Mouse (Mus musculus): ENCODE data around the gene Zfpm1.

Gene Zfpm1

GRCm38 (mm10) chr8:122342806-122343209 lies 60.9 kb downstream of the Zfpm1 start:
- in situ Hi-C loops (cut with MboI, MseI): no loop called here

- in situ Hi-C loops (cut with MboI, MseI): no loop called here
These were observed 61.4 kb downstream of the Zfpm1 start for GRCm38 (mm10) chr8:122343341-122343740.

- in situ Hi-C loops (cut with MboI, MseI): no loop called here
These were observed 61.8 kb downstream of the Zfpm1 start for GRCm38 (mm10) chr8:122343758-122344157.

- in situ Hi-C loops (cut with MboI, MseI): no loop called here
These were observed 62.3 kb downstream of the Zfpm1 start for GRCm38 (mm10) chr8:122344219-122344618.

DNA sequence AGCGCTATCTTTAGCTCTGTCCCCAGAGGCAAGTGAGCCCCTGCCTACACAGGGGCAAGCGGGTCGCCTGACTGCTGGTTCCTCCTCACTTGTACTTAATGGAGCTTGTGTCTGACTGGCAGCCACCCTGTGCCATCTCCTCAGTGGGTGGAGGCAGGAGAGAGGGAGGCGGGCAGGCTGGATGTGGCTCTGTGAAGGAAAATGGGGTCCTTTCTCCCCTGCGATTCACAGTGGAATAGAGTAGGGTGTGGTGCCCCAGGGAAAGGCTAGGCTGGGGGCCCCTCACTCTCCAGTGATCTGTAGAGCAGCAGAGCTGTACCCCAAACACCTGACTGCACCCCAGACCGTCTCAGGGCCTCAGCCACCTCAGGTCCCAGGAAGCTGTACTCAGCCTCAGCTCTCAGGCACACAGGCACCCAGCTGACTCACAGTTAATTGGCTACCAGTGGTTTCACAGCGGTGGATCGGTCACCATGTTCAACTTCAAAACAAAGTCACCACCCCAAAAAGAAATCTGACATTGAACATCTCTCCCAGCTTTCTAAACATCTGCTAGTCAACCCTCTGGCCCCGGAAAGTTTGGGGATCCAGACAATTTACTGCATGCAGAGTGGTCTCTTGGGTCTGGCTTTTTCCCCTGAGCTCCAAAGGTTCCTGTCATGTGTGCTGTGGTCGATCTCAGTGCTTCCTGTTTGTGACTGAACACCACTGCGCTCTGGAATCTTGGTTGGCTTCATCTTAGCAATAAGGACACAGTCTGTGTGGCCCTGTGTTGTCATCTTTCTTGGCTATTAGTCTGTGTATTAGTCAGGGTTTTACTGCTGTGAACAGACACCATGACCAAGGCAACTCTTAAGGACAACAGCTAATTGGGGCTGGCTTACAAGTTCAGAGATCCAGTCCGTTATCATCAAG lies 63.5 kb downstream of the Zfpm1 start:
- in situ Hi-C loops (cut with MboI, MseI): no loop called here

- in situ Hi-C loops (cut with MboI, MseI): no loop called here
These were observed 66.0 kb downstream of the Zfpm1 start for GRCm38 (mm10) chr8:122347811-122348552.

- in situ Hi-C loops (cut with MboI, MseI): no loop called here
These were observed 67.7 kb downstream of the Zfpm1 start for GRCm38 (mm10) chr8:122349357-122350297.

DNA sequence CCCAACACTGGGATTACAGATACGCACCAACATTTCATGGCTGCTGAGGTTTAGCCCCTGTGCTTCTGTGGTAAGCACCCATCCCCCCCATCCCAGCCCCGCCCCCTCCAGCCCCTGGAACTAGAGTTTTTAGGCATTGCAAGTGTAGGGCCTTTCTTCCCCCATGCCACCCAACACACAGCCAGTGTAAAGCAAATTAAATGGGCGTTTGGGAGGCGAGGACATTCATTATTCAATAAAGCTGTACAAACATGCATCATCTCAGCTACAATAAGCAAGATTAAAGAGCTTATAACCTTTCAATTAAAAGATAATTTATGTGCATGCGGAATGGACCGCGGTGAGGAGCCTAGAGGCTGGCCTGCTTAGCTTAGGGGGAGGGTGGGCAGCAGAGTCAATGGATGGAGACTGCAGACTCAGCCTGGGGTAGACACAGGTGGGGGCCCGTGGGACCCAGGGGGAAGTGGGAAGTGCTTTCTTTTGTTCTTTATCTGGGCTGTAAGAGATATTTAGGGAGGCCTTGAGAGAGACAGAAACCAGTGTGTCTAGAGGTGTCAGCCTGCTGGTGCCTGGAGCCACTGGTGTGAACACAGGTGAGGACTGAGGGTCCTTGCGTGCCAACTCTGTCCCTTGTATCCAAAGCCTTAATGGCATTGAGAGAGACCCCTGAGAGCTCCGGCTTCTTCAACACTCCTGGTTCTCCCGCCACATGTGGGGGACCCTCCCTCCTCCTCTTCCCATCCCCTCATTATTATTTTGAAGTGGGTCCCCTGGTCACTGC lies 68.6 kb downstream of the Zfpm1 start:
- in situ Hi-C loops (cut with MboI, MseI): no loop called here

- in situ Hi-C loops (cut with MboI, MseI): no loop called here
These were observed 72.2 kb downstream of the Zfpm1 start for GRCm38 (mm10) chr8:122354157-122354556.

- in situ Hi-C loops (cut with MboI, MseI): no loop called here
These were observed 74.0 kb downstream of the Zfpm1 start for GRCm38 (mm10) chr8:122355642-122356606.

DNA sequence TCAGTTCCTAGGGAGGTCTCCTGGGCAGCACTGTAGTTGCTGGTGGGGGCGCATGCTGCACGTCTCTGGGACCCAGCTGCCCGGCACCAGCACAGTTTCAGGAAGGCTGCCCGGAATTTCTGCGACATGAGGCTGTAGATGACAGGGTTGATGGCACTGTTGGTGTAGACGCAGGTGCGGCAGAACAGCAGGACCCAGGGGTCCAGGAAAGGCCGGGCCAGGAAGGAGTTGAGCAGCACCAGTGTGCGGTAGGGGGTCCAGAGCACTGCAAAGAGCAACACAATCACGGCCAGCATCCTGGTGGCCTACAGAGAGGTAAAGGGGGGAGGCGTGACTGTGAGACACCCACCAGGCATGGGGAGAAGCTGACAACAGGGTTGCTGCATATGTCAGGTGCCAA lies 75.3 kb downstream of the Zfpm1 start:
- in situ Hi-C loops (cut with MboI, MseI): no loop called here

GRCm38 (mm10) chr8:122357641-122358040 lies 75.7 kb downstream of the Zfpm1 start:
- in situ Hi-C loops (cut with MboI, MseI): no loop called here

DNA sequence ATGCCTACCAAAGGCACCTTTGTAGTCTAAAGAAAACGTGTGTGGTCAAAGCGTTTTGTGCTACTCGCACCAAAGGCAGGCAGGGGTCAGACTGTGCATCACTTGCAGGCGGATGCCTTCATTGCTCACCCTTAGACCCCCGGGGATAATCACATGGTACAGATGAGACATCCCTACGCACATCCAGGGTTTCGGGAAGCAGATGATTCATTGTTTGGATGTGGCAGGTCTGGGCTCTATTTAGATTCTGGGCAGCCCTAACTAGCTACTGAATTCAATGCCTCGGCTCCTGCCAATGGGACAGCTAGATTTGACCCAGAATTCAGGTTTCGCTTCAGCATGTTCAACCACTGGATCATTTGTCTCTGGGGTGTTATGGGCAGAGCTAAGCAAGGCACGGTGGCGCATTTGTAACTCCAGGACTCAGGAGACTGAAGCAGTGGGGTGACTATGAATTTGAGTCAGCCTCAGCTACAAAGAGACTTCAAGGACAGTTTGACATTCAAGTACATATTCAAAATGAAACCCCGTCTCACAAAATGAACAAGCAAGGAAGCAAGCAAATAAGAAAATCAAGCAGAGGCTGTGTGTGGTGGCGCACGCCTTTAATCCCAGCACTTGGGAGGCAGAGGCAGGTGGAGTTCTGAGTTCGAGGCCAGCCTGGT lies 77.3 kb downstream of the Zfpm1 start:
- in situ Hi-C loops (cut with MboI, MseI): no loop called here

DNA sequence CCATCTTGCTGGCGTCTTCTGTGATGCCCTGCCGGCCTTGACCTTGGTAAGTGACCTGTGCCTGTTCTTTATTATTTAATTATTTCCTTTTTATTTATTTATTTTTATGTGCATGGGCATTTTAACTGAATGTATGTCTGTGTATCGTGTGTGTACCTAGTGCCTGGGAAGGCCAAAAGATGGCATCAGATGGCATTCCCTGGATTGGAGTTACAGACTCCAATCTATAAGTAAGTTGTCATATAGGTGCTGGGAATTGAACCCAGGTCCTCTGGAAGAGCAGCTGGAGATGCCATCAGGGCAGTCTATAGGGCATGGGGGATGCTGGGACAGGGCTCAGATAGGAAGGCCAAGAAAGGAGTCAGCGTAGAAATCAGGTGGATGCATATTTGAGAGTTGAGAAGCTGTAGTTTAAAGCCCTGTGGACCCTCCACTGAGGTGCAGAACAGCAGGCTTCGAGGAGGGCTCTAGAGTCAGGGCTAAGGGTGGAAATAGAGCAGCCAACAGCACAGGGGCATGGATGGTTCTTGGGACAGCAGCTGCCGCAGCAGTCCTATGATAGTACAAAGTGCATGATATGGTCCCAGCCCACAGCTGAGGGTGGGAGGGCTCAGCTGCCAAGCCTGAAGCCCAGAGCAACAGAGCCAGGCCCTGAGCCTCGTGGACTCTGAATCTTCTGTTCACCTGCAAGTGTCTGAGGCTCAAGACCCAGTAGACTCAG lies 78.9 kb downstream of the Zfpm1 start, which contains the start of gene Trhr2:
Gene Trhr2 (minus strand): TSS at position 51 of the 721 bp plus-strand sequence.
- in situ Hi-C loops (cut with MboI, MseI): no loop called here

GRCm38 (mm10) chr8:122362271-122362670 lies 80.3 kb downstream of the Zfpm1 start:
- in situ Hi-C loops (cut with MboI, MseI): no loop called here

DNA sequence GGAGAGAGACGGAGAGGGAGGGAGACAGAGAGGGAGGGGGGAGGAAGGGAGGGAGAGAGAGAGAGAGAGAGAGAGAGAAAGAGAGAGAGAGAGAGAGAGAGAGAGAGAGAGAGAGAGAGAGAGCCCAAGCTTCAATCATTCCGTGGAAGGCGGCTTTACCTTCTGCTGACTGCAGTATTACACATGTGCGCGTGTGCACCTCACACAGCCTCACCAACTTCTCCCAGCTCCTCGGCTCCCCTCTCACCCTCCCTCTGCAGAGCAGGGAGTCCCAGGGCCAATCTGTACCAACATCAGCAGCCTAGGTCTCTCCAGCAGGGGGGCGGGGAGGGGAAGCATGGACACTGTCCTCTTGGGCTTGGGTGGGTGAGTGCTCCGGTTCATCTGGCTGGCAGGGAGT lies 81.0 kb downstream of the Zfpm1 start:
- in situ Hi-C loops (cut with MboI, MseI): no loop called here

DNA sequence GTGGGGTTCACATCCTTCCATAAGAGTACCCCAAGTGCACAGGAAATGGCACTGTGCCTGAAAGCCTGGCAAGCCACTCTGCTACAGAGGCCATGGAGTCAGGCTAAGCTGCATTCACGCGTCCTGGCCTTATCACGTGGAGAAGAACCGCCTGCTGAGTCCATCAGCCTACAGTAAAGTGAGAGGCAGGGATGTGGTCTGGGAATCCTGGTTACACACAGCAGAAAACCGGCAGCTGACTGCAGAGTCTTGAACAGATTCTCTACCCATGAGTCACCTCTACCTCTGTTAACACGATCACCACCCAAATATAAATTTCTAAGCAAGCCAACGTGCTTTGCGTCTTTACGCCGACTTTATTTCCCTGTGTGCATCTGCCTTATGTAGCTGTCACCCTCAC lies 86.6 kb downstream of the Zfpm1 start:
- in situ Hi-C loops (cut with MboI, MseI): no loop called here

DNA sequence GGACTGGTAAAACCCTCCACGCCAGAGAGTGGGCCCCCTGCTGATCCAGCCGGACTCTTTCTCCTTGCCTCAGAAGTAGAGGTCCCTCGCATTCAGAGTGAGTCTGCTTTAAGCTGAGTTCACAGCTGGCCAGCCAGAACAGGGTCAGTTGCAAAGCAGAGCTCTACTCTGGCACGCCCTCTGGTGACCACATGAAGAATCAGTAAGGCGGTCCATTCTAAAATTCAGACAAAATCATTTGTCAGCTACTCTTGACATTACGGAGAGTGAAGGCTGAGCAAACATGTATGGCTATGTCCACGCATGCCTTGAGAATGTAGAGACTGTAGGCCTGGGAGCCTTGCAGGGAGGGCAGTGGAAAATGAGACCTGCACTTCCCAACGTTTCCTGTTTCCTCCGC lies 87.7 kb downstream of the Zfpm1 start:
- in situ Hi-C loops (cut with MboI, MseI): no loop called here
